Mouse (Mus musculus): ENCODE data around the gene Uba5. TPM values are rescaled to one million over a fixed set of nuclear protein-coding genes. Genes with fewer than 3 reads are reported as not detected.

Uba5 gene
- polyA plus RNA-seq, 1 experiment from 2014 or later: 65.5 TPM

- Histone ChIP-seq H3K27ac (no peak overlapping the region), H3K4me1 (replicated peaks) (no peaks in the 10 kb centered on the region), H3K9me3 (no peaks in the 10 kb centered on the region), H3K4me2 (no peak overlapping the region), H3K27me3 (no peaks in the 10 kb centered on the region), H3K9ac (no peak overlapping the region), H3K4me3 (no peak overlapping the region), H3K36me3 (peaks cover 46% of the 10 kb centered on the region)
- no peak for ATAC-seq (ENCODE audit: low FRiP score)
- 93% methylated on average over 4 of the region's 4 CpGs for WGBS
Observed at GRCm38 (mm10) chr9:104043676-104044075, 19.3 kb downstream of the Uba5 start.

- no peak for ATAC-seq (ENCODE audit: low FRiP score)
- no peaks in the 10 kb centered on the region for H3K4me1 ChIP-seq (replicated peaks)
- no peak within 1 kb of the TSS for H3K9ac ChIP-seq
- no peak within 1 kb of the TSS for H3K27ac ChIP-seq
- peaks cover 32% of the 10 kb centered on the region for H3K36me3 ChIP-seq
- no peak within 1 kb of the TSS for H3K4me3 ChIP-seq
- 78% methylated on average over 2 of the region's 2 CpGs for WGBS
- H3K4me2 ChIP-seq: no peak within 1 kb of the TSS
- no peaks in the 10 kb centered on the region for H3K9me3 ChIP-seq
- no peaks in the 10 kb centered on the region for H3K27me3 ChIP-seq
Observed at GRCm38 (mm10) chr9:104040362-104040761, 22.6 kb downstream of the Uba5 start, which contains the start of gene Gm28305. TSS of gene Gm28305 (plus strand) at chr9:104040662.

GRCm38 (mm10) chr9:104039742-104040141 is 23.2 kb downstream of the Uba5 start:
- Histone ChIP-seq H3K4me3 (no peak overlapping the region), H3K9ac (no peak overlapping the region), H3K27ac (no peak overlapping the region), H3K4me2 (no peak overlapping the region), H3K4me1 (replicated peaks) (no peaks in the 10 kb centered on the region), H3K27me3 (no peaks in the 10 kb centered on the region), H3K9me3 (no peaks in the 10 kb centered on the region), H3K36me3 (peaks cover 29% of the 10 kb centered on the region)
- WGBS: 89% methylated on average over 4 of the region's 4 CpGs
- ATAC-seq (ENCODE audit: low FRiP score): no peak

GRCm38 (mm10) chr9:104039031-104039695 is 23.8 kb downstream of the Uba5 start:
- peaks cover 25% of the 10 kb centered on the region for H3K36me3 ChIP-seq
- H3K4me2 ChIP-seq: no peak overlapping the region
- no peaks in the 10 kb centered on the region for H3K9me3 ChIP-seq
- no peaks in the 10 kb centered on the region for H3K27me3 ChIP-seq
- 93% methylated on average over 21 of the region's 21 CpGs for WGBS
- H3K4me3 ChIP-seq: no peak overlapping the region
- no peak for ATAC-seq (ENCODE audit: low FRiP score)
- H3K27ac ChIP-seq: no peak overlapping the region
- no peaks in the 10 kb centered on the region for H3K4me1 ChIP-seq (replicated peaks)
- no peak overlapping the region for H3K9ac ChIP-seq

- ATAC-seq (ENCODE audit: low FRiP score): no peak
- 93% methylated on average over 13 of the region's 13 CpGs for WGBS
- H3K9me3 ChIP-seq: no peaks in the 10 kb centered on the region
- no peaks in the 10 kb centered on the region for H3K27me3 ChIP-seq
- no peak overlapping the region for H3K4me3 ChIP-seq
- no peak overlapping the region for H3K9ac ChIP-seq
- H3K27ac ChIP-seq: no peak overlapping the region
- no peak overlapping the region for H3K4me2 ChIP-seq
- H3K4me1 ChIP-seq (replicated peaks): no peaks in the 10 kb centered on the region
- H3K36me3 ChIP-seq: peaks cover 27% of the 10 kb centered on the region
Observed at GRCm38 (mm10) chr9:104038266-104038665, 24.7 kb downstream of the Uba5 start.

GRCm38 (mm10) chr9:104035261-104036015 is 27.5 kb downstream of the Uba5 start:
- H3K4me2 ChIP-seq: no peak overlapping the region
- no peaks in the 10 kb centered on the region for H3K27me3 ChIP-seq
- ATAC-seq (ENCODE audit: low FRiP score): no peak
- 49% methylated on average over 24 of the region's 24 CpGs for WGBS
- peaks cover 25% of the 10 kb centered on the region for H3K36me3 ChIP-seq
- H3K9me3 ChIP-seq: no peaks in the 10 kb centered on the region
- H3K27ac ChIP-seq: no peak overlapping the region
- H3K9ac ChIP-seq: no peak overlapping the region
- H3K4me1 ChIP-seq (replicated peaks): no peaks in the 10 kb centered on the region
- H3K4me3 ChIP-seq: no peak overlapping the region

- 64% methylated on average over 6 of the region's 6 CpGs for WGBS
- no peaks in the 10 kb centered on the region for H3K9me3 ChIP-seq
- no peak overlapping the region for H3K9ac ChIP-seq
- H3K4me2 ChIP-seq: no peak overlapping the region
- peaks cover 30% of the 10 kb centered on the region for H3K36me3 ChIP-seq
- no peak overlapping the region for H3K27ac ChIP-seq
- H3K4me3 ChIP-seq: no peak overlapping the region
- no peaks in the 10 kb centered on the region for H3K4me1 ChIP-seq (replicated peaks)
- H3K27me3 ChIP-seq: no peaks in the 10 kb centered on the region
- no peak for ATAC-seq (ENCODE audit: low FRiP score)
Observed at GRCm38 (mm10) chr9:104034718-104035117, 28.2 kb downstream of the Uba5 start.

- no peak overlapping the region for H3K27ac ChIP-seq
- no peaks in the 10 kb centered on the region for H3K9me3 ChIP-seq
- ATAC-seq (ENCODE audit: low FRiP score): no peak
- no peak overlapping the region for H3K4me3 ChIP-seq
- no peaks in the 10 kb centered on the region for H3K27me3 ChIP-seq
- peaks cover 28% of the 10 kb centered on the region for H3K36me3 ChIP-seq
- no peak overlapping the region for H3K9ac ChIP-seq
- H3K4me2 ChIP-seq: no peak overlapping the region
- no peaks in the 10 kb centered on the region for H3K4me1 ChIP-seq (replicated peaks)
- 81% methylated on average over 8 of the region's 8 CpGs for WGBS
Observed at GRCm38 (mm10) chr9:104034231-104034630, 28.7 kb downstream of the Uba5 start.

GRCm38 (mm10) chr9:104029861-104030260 is 33.1 kb downstream of the Uba5 start:
- H3K4me2 ChIP-seq: no peak overlapping the region
- no peak overlapping the region for H3K9ac ChIP-seq
- no peak overlapping the region for H3K27ac ChIP-seq
- H3K27me3 ChIP-seq: no peaks in the 10 kb centered on the region
- no peak for ATAC-seq (ENCODE audit: low FRiP score)
- H3K9me3 ChIP-seq: 0 out of 2 replicates have a peak, but pooled peaks cover 9% of the 10 kb centered on the region
- H3K36me3 ChIP-seq: peaks cover 39% of the 10 kb centered on the region
- no peaks in the 10 kb centered on the region for H3K4me1 ChIP-seq (replicated peaks)
- H3K4me3 ChIP-seq: no peak overlapping the region
- WGBS: 92% methylated on average over 11 of the region's 11 CpGs

- Histone ChIP-seq H3K4me1 (replicated peaks) (no peaks in the 10 kb centered on the region), H3K4me2 (no peak overlapping the region), H3K27ac (no peak overlapping the region), H3K9me3 (0 out of 2 replicates have a peak, but pooled peaks cover 9% of the 10 kb centered on the region), H3K9ac (no peak overlapping the region), H3K36me3 (peaks cover 50% of the 10 kb centered on the region), H3K4me3 (no peak overlapping the region), H3K27me3 (no peaks in the 10 kb centered on the region)
- no peak for ATAC-seq (ENCODE audit: low FRiP score)
- 96% methylated on average over 8 of the region's 8 CpGs for WGBS
Observed at GRCm38 (mm10) chr9:104027186-104027585, 35.7 kb downstream of the Uba5 start.

- H3K4me3 ChIP-seq: no peak overlapping the region
- H3K4me1 ChIP-seq (replicated peaks): no peaks in the 10 kb centered on the region
- H3K9ac ChIP-seq: no peak overlapping the region
- peaks cover 62% of the 10 kb centered on the region for H3K36me3 ChIP-seq
- no peaks in the 10 kb centered on the region for H3K27me3 ChIP-seq
- H3K27ac ChIP-seq: no peak overlapping the region
- no peak for ATAC-seq (ENCODE audit: low FRiP score)
- 93% methylated on average over 10 of the region's 10 CpGs for WGBS
- no peaks in the 10 kb centered on the region for H3K9me3 ChIP-seq
- no peak overlapping the region for H3K4me2 ChIP-seq
Observed at GRCm38 (mm10) chr9:104021026-104021425, 41.9 kb downstream of the Uba5 start.

GRCm38 (mm10) chr9:104014526-104014925 is 48.4 kb downstream of the Uba5 start:
- Histone ChIP-seq H3K36me3 (peaks cover 30% of the 10 kb centered on the region), H3K4me3 (no peak overlapping the region), H3K4me1 (replicated peaks) (no peaks in the 10 kb centered on the region), H3K9me3 (no peaks in the 10 kb centered on the region), H3K27me3 (no peaks in the 10 kb centered on the region), H3K27ac (no peak overlapping the region), H3K9ac (no peak overlapping the region), H3K4me2 (no peak overlapping the region)
- no peak for ATAC-seq (ENCODE audit: low FRiP score)
- WGBS: 78% methylated on average over 1 of the region's 1 CpGs

Measured in hindbrain, embryonic 13.5 days (tissue).